Mouse (Mus musculus): ENCODE results near the gene Ndufs3.

The Ndufs3 gene

GRCm38 (mm10) chr2:90848331-90848730 is 56.3 kb downstream of the Ndufs3 start:
- DNase-seq (ENCODE audit: low spot score) = peak; percentile 34

- DNase-seq (ENCODE audit: low spot score) = no peak
Measured at GRCm38 (mm10) chr2:90847681-90848050, 57.0 kb downstream of the Ndufs3 start.

GRCm38 (mm10) chr2:90846955-90847680 is 57.5 kb downstream of the Ndufs3 start, which contains the start of gene Mtch2:
TSS of gene Mtch2 (plus strand) at chr2:90847155.
- DNase-seq (ENCODE audit: low spot score) = peak; percentile 98

GRCm38 (mm10) chr2:90846597-90846954 is 58.1 kb downstream of the Ndufs3 start:
- DNase-seq (ENCODE audit: low spot score) = no peak

- DNase-seq (ENCODE audit: low spot score) = no peak
Measured at GRCm38 (mm10) chr2:90846171-90846570, 58.5 kb downstream of the Ndufs3 start.

DNA sequence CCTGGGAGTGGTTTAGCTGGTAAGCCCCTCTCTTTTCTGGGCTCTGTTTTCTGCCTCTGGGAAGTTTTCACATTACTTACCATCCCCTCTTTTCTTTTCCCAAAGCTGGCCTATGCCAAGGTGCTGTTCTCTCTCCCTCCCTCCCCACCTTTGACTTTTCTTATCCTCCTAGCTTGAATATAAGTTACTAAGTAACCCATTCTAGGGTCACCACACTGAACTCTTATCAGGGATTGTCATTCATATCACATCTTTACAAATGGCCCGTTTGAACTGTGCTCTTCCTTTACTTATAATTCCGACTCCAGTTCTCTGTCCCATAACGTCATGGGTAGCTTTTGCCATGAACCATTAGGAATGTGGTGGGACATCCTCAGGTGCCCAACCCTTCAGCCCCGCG is 59.4 kb downstream of the Ndufs3 start:
- DNase-seq (ENCODE audit: low spot score) = no peak
